Mouse (Mus musculus) midbrain, embryonic 11.5 days (tissue): ENCODE measurements around the gene Rpl18. TPM values are rescaled to one million over a fixed set of nuclear protein-coding genes. Genes with fewer than 3 reads are reported as not detected.

Source experiments
- ATAC-seq: fragments of 200-750 bp; cut with Nextera tagmentation; 2 replicates; pipeline ENCODE4 v1.8.0; 2017; ENCODE audit warnings: moderate TSS enrichment, moderate library complexity; ENCODE audit not compliant: low FRiP score
- DNase-seq: peaks from one replicate; pipeline ENCODE4 v3.0.0; 2015; ENCODE audit warnings: low spot score; ENCODE audit errors: missing footprints
- H3K27ac ChIP-seq: fragments of 300-500 bp; sonication (generic); 2 replicates; pipeline ENCODE4 v1.5.1; 2014; ENCODE audit warnings: low read depth, low read length
- H3K27me3 ChIP-seq: fragments of 300-500 bp; sonication (generic); 2 replicates; pipeline ENCODE4 v1.6.1; 2014; ENCODE audit warnings: mild to moderate bottlenecking, low read length, moderate library complexity, mixed read lengths; ENCODE audit not compliant: control insufficient read depth, insufficient read depth
- H3K36me3 ChIP-seq: fragments of 300-500 bp; sonication (generic); 2 replicates; pipeline ENCODE4 v1.6.1; 2014; ENCODE audit warnings: mild to moderate bottlenecking, low read length, moderate library complexity, mixed read lengths; ENCODE audit not compliant: control insufficient read depth, insufficient read depth
- H3K4me1 ChIP-seq: fragments of 300-500 bp; sonication (generic); 2 replicates; pipeline ENCODE4 v1.6.1; 2014; ENCODE audit warnings: low read length; ENCODE audit not compliant: control insufficient read depth, insufficient read depth
- H3K4me2 ChIP-seq: fragments of 300-500 bp; sonication (generic); 2 replicates; pipeline ENCODE4 v1.6.1; 2014; ENCODE audit warnings: mild to moderate bottlenecking, moderate library complexity
- H3K4me3 ChIP-seq: fragments of 300-500 bp; sonication (generic); 2 replicates; pipeline ENCODE4 v1.5.1; 2014; ENCODE audit warnings: low read depth, low read length
- H3K9ac ChIP-seq: fragments of 300-500 bp; sonication (generic); 2 replicates; pipeline ENCODE4 v1.6.1; 2014; ENCODE audit warnings: low read length
- H3K9me3 ChIP-seq: fragments of 300-500 bp; sonication (generic); 2 replicates; pipeline ENCODE4 v1.6.1; 2016; ENCODE audit warnings: low read length; ENCODE audit not compliant: control insufficient read depth
- WGBS: fragments of 180-500 bp; shearing (Covaris S2); extraction: QIAGEN DNeasy Blood & Tissue Kit; methylation state at CpG from one replicate; pipeline ENCODE4 v1.1.7; 2014; 5-methylcytosine and 5-hydroxymethylcytosine counted together
- polyA plus RNA-seq: library from polyadenylated mRNA; unstranded; fragments of >200 nt; fragmentation: Nextera tagmentation; extraction: Ambion mirVana; gene quantifications from 2 replicates; pipeline ENCODE4 v1.2.1, GENCODE M21; 2014

Rpl18 gene
- polyA plus RNA-seq, 1 experiment from 2014 or later, result 933 TPM

- Histone ChIP-seq H3K4me3 (no peak overlapping the region), H3K9me3 (no peaks in the 10 kb centered on the region), H3K4me1 (no peaks in the 10 kb centered on the region), H3K27me3 (no peaks in the 10 kb centered on the region), H3K36me3 (no peaks in the 10 kb centered on the region), H3K27ac (no peak overlapping the region), H3K4me2 (peak overlapping the region; percentile 1; the same call in 1 of the 2 replicates), H3K9ac (peak overlapping the region; percentile 21)
- 30% methylated on average over 14 of the region's 14 CpGs for WGBS
- DNase-seq (peak; percentile 98), ATAC-seq (peak; percentile 85)
Observed at GRCm38 (mm10) chr7:45682144-45683126, 32.8 kb upstream of the Rpl18 start.

GRCm38 (mm10) chr7:45683396-45684050, 31.7 kb upstream of the Rpl18 start, which contains the start of gene Ntn5:
Gene Ntn5 (plus strand): TSS chr7:45684022.
- no peak for ATAC-seq
- no peaks in the 10 kb centered on the region for H3K27me3 ChIP-seq
- H3K4me2 ChIP-seq, result no peak within 1 kb of the TSS
- 0 out of 2 replicates have a peak within 1 kb of the TSS, but pooled peaks have one; percentile 10 for H3K9ac ChIP-seq
- no peaks in the 10 kb centered on the region for H3K9me3 ChIP-seq
- WGBS, result 72% methylated on average over 7 of the region's 7 CpGs
- H3K4me1 ChIP-seq, result no peaks in the 10 kb centered on the region
- no peaks in the 10 kb centered on the region for H3K36me3 ChIP-seq
- no peak within 1 kb of the TSS for H3K27ac ChIP-seq
- peak; percentile 72 for DNase-seq
- no peak within 1 kb of the TSS for H3K4me3 ChIP-seq

GRCm38 (mm10) chr7:45685811-45686210, 29.4 kb upstream of the Rpl18 start:
- H3K4me2 ChIP-seq, result no peak overlapping the region
- H3K9me3 ChIP-seq, result no peaks in the 10 kb centered on the region
- H3K27me3 ChIP-seq, result no peaks in the 10 kb centered on the region
- H3K27ac ChIP-seq, result no peak overlapping the region
- H3K36me3 ChIP-seq, result no peaks in the 10 kb centered on the region
- DNase-seq, result no peak
- no peak for ATAC-seq
- H3K4me3 ChIP-seq, result no peak overlapping the region
- H3K9ac ChIP-seq, result no peak overlapping the region
- no peaks in the 10 kb centered on the region for H3K4me1 ChIP-seq
- 57% methylated on average over 10 of the region's 10 CpGs for whole genome bisulfite sequencing

- no peak overlapping the region for H3K9ac ChIP-seq
- no peaks in the 10 kb centered on the region for H3K27me3 ChIP-seq
- 75% methylated on average over 3 of the region's 3 CpGs for WGBS
- no peaks in the 10 kb centered on the region for H3K36me3 ChIP-seq
- ATAC-seq, result no peak
- no peak for DNase-seq
- H3K4me1 ChIP-seq, result no peaks in the 10 kb centered on the region
- no peak overlapping the region for H3K4me3 ChIP-seq
- no peak overlapping the region for H3K4me2 ChIP-seq
- no peaks in the 10 kb centered on the region for H3K9me3 ChIP-seq
- no peak overlapping the region for H3K27ac ChIP-seq
Observed at GRCm38 (mm10) chr7:45686841-45687240, 28.4 kb upstream of the Rpl18 start.

GRCm38 (mm10) chr7:45689099-45689498, 26.2 kb upstream of the Rpl18 start:
- WGBS, result 74% methylated on average over 6 of the region's 6 CpGs
- no peak for DNase-seq
- Histone ChIP-seq H3K27me3 (no peaks in the 10 kb centered on the region), H3K9me3 (no peaks in the 10 kb centered on the region), H3K4me2 (no peak overlapping the region), H3K9ac (no peak overlapping the region), H3K27ac (no peak overlapping the region), H3K4me1 (no peaks in the 10 kb centered on the region), H3K4me3 (no peak overlapping the region), H3K36me3 (no peaks in the 10 kb centered on the region)
- no peak for ATAC-seq

- no peaks in the 10 kb centered on the region for H3K9me3 ChIP-seq
- H3K9ac ChIP-seq, result no peak overlapping the region
- no peaks in the 10 kb centered on the region for H3K4me1 ChIP-seq
- WGBS, result 76% methylated on average over 11 of the region's 11 CpGs
- no peak overlapping the region for H3K4me2 ChIP-seq
- DNase-seq (no peak), ATAC-seq (no peak)
- no peak overlapping the region for H3K27ac ChIP-seq
- H3K4me3 ChIP-seq, result no peak overlapping the region
- no peaks in the 10 kb centered on the region for H3K27me3 ChIP-seq
- H3K36me3 ChIP-seq, result no peaks in the 10 kb centered on the region
Observed at GRCm38 (mm10) chr7:45689800-45690199, 25.5 kb upstream of the Rpl18 start.

- Histone ChIP-seq H3K4me1 (0 out of 2 replicates have a peak, but pooled peaks cover 2% of the 10 kb centered on the region), H3K4me2 (no peak overlapping the region), H3K9me3 (no peaks in the 10 kb centered on the region), H3K4me3 (no peak overlapping the region), H3K36me3 (no peaks in the 10 kb centered on the region), H3K27ac (no peak overlapping the region), H3K9ac (no peak overlapping the region), H3K27me3 (no peaks in the 10 kb centered on the region)
- ATAC-seq (no peak), DNase-seq (no peak)
- 77% methylated on average over 2 of the region's 2 CpGs for WGBS
Observed at GRCm38 (mm10) chr7:45692364-45692763, 22.9 kb upstream of the Rpl18 start.

GRCm38 (mm10) chr7:45693921-45694591, 21.2 kb upstream of the Rpl18 start, which contains the start of gene Sec1:
Gene Sec1 (minus strand): TSS chr7:45694402.
- no peak within 1 kb of the TSS for H3K4me3 ChIP-seq
- peak; percentile 33; the same call in 1 of the 2 replicates for ATAC-seq
- no peak within 1 kb of the TSS for H3K9ac ChIP-seq
- no peak for DNase-seq
- H3K4me2 ChIP-seq, result no peak within 1 kb of the TSS
- WGBS, result 88% methylated on average over 50 of the region's 50 CpGs
- H3K9me3 ChIP-seq, result no peaks in the 10 kb centered on the region
- H3K27me3 ChIP-seq, result peaks cover 9% of the 10 kb centered on the region
- peak within 1 kb of the TSS; percentile 14; the same call in 1 of the 2 replicates for H3K27ac ChIP-seq
- H3K36me3 ChIP-seq, result no peaks in the 10 kb centered on the region
- 0 out of 2 replicates have a peak, but pooled peaks cover 2% of the 10 kb centered on the region for H3K4me1 ChIP-seq
